In the genomic region with DNA sequence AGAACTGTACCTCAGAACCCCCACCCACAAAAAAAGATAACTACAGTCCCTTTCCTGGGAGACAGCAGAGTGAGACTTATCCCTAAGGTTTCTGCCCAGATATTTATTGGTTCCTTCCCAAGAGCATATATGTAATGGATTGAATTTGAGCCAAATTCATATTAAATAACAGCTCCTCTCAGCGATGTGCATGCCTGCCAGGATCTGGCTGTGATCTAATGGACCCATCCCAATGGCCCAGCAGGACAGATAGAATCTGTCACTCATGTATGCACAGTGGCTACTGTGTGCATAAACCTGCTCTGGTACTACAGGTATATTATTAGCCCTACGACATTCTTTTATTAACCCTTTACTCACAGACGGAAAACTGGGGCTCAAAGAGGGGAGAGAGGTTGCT, we compare ENCODE assay signal across 20 mouse cellular contexts. TPM values are rescaled to one million over a fixed set of nuclear protein-coding genes. Genes with fewer than 3 reads are reported as not detected.
DNase-seq lines count a peak whose midpoint lies in the region; ATAC-seq and TF ChIP-seq lines count a peak whose summit lies in the region.
"Had no signal": no experiment of that assay in that cellular context is flagged by ENCODE, and none has a peak within 500 bp of the region (broad histone marks: within the 10 kb centered on the region; RNA-seq: fewer than 3 reads in every experiment).

No protein-coding gene starts in this region.

- 38% methylated on average over 3 of the region's 3 CpGs for WGBS in hindbrain, postnatal 0 days
- 70% methylated on average over 3 of the region's 3 CpGs for WGBS in hindbrain, embryonic 11.5 days
- WGBS in midbrain, postnatal 0 days: 70% methylated on average over 3 of the region's 3 CpGs
- WGBS in midbrain, embryonic 10.5 days: 74% methylated on average over 3 of the region's 3 CpGs

- ATAC-seq in hindbrain, postnatal 0 days: no peak
- ATAC-seq in hindbrain, embryonic 11.5 days (ENCODE audit: low FRiP score): no peak
- ATAC-seq in midbrain, postnatal 0 days (ENCODE audit: low FRiP score): no peak
- ATAC-seq: inflammation-experienced regulatory T-cells, adult 6 months had no signal

- H3K9me3 ChIP-seq in hindbrain, postnatal 0 days (ENCODE audit: low read length): 0 out of 2 replicates have a peak, but pooled peaks cover 3% of the 10 kb centered on the region
- no peaks in the 10 kb centered on the region for H3K9me3 ChIP-seq in hindbrain, embryonic 11.5 days (ENCODE audit: control insufficient read depth, low read length)
- no peaks in the 10 kb centered on the region for H3K9me3 ChIP-seq in midbrain, postnatal 0 days (ENCODE audit: low read length)
- peaks cover 4% of the 10 kb centered on the region; the same call in 1 of the 2 replicates for H3K9me3 ChIP-seq in midbrain, embryonic 10.5 days (replicated peaks)
- H3K9me3 ChIP-seq: hindbrain, embryonic 15.5 days had no signal

- H3K4me2 ChIP-seq in hindbrain, postnatal 0 days (ENCODE audit: low read depth, low read length): no peak overlapping the region
- no peak overlapping the region for H3K4me2 ChIP-seq in hindbrain, embryonic 11.5 days (replicated peaks; ENCODE audit: low read depth, low read length)
- H3K4me2 ChIP-seq in midbrain, postnatal 0 days (ENCODE audit: low read depth, low read length, poor library complexity, severe bottlenecking): no peak overlapping the region
- H3K4me2 ChIP-seq: embryonic facial prominence, embryonic 13.5 days; forebrain, embryonic 12.5 days; heart, embryonic 12.5 days; hindbrain, embryonic 15.5 days had no signal

- no peak overlapping the region for H3K4me3 ChIP-seq in hindbrain, postnatal 0 days (ENCODE audit: low read length)
- H3K4me3 ChIP-seq in hindbrain, embryonic 11.5 days (ENCODE audit: low read depth, low read length): no peak overlapping the region
- no peak overlapping the region for H3K4me3 ChIP-seq in midbrain, postnatal 0 days (ENCODE audit: low read depth, low read length)
- no peak overlapping the region for H3K4me3 ChIP-seq in midbrain, embryonic 10.5 days
- H3K4me3 ChIP-seq: embryonic facial prominence, embryonic 13.5 days; forebrain, embryonic 12.5 days; gastrocnemius, adult 2 months; heart, embryonic 12.5 days; hindbrain, embryonic 10.5 days; hindbrain, embryonic 15.5 days had no signal

- peak; percentile 72 to 79 for DNase-seq in cerebellum, postnatal 14 days
- DNase-seq in cerebellum, adult 11-12 months: no peak
- peak; percentile 63 for DNase-seq in hindbrain, postnatal 0 days (ENCODE audit: low spot score)
- no peak for DNase-seq in hindbrain, embryonic 11.5 days (ENCODE audit: low spot score)
- DNase-seq in midbrain, postnatal 0 days (ENCODE audit: low spot score): peak; percentile 62
- DNase-seq in midbrain, embryonic 10.5 days (ENCODE audit: low spot score): no peak
- no peak for DNase-seq in retina, embryonic 14.5 days (ENCODE audit: low spot score)
- DNase-seq: adrenal gland, postnatal 10 days; cerebellum, adult 9-10 months; gastrocnemius, adult 2 months; gastrocnemius, postnatal 25 days had no signal

- no peaks in the 10 kb centered on the region for H3K36me3 ChIP-seq in hindbrain, postnatal 0 days (ENCODE audit: insufficient read depth, low read length)
- H3K36me3 ChIP-seq in hindbrain, embryonic 11.5 days (ENCODE audit: control insufficient read depth, insufficient read depth, low read length): no peaks in the 10 kb centered on the region
- no peaks in the 10 kb centered on the region for H3K36me3 ChIP-seq in midbrain, postnatal 0 days (ENCODE audit: insufficient read depth, low read length)
- no peaks in the 10 kb centered on the region for H3K36me3 ChIP-seq in midbrain, embryonic 10.5 days
- H3K36me3 ChIP-seq: embryonic facial prominence, embryonic 13.5 days; forebrain, embryonic 12.5 days; heart, embryonic 12.5 days; hindbrain, embryonic 10.5 days; hindbrain, embryonic 15.5 days had no signal

- no peak overlapping the region for H3K27ac ChIP-seq in hindbrain, postnatal 0 days
- H3K27ac ChIP-seq in hindbrain, embryonic 11.5 days (ENCODE audit: low read depth, low read length): no peak overlapping the region
- no peak overlapping the region for H3K27ac ChIP-seq in midbrain, postnatal 0 days (ENCODE audit: low read depth, low read length)
- H3K27ac ChIP-seq in midbrain, embryonic 10.5 days (replicated peaks): no peak overlapping the region
- H3K27ac ChIP-seq: embryonic facial prominence, embryonic 13.5 days; forebrain, embryonic 12.5 days; gastrocnemius, adult 2 months; hindbrain, embryonic 10.5 days; hindbrain, embryonic 15.5 days had no signal

- H3K4me1 ChIP-seq in hindbrain, postnatal 0 days (ENCODE audit: insufficient read depth, low read length): no peaks in the 10 kb centered on the region
- H3K4me1 ChIP-seq in hindbrain, embryonic 11.5 days (replicated peaks; ENCODE audit: control insufficient read depth, insufficient read depth, low read length): 0 out of 2 replicates have a peak, but pooled peaks cover 2% of the 10 kb centered on the region
- 0 out of 2 replicates have a peak, but pooled peaks cover 2% of the 10 kb centered on the region for H3K4me1 ChIP-seq in midbrain, postnatal 0 days (ENCODE audit: insufficient read depth, low read length)
- H3K4me1 ChIP-seq in midbrain, embryonic 10.5 days: peaks cover 13% of the 10 kb centered on the region

- no peaks in the 10 kb centered on the region for H3K27me3 ChIP-seq in hindbrain, postnatal 0 days (ENCODE audit: insufficient read depth, low read length)
- no peaks in the 10 kb centered on the region for H3K27me3 ChIP-seq in hindbrain, embryonic 11.5 days (ENCODE audit: control insufficient read depth, insufficient read depth, low read length)
- no peaks in the 10 kb centered on the region for H3K27me3 ChIP-seq in midbrain, postnatal 0 days (ENCODE audit: insufficient read depth, low read length)
- H3K27me3 ChIP-seq in midbrain, embryonic 10.5 days (ENCODE audit: low read depth, poor library complexity, severe bottlenecking): no peaks in the 10 kb centered on the region
- H3K27me3 ChIP-seq: embryonic facial prominence, embryonic 13.5 days; heart, embryonic 12.5 days; hindbrain, embryonic 15.5 days had no signal

- no peak overlapping the region for H3K9ac ChIP-seq in hindbrain, postnatal 0 days (replicated peaks; ENCODE audit: low read length)
- no peak overlapping the region for H3K9ac ChIP-seq in hindbrain, embryonic 11.5 days (ENCODE audit: low read depth, low read length)
- H3K9ac ChIP-seq in midbrain, postnatal 0 days (replicated peaks; ENCODE audit: low read length, poor library complexity, severe bottlenecking): no peak overlapping the region
- H3K9ac ChIP-seq: embryonic facial prominence, embryonic 13.5 days; forebrain, embryonic 12.5 days; heart, embryonic 12.5 days; hindbrain, embryonic 15.5 days had no signal

- no peak for TF ChIP-seq CTCF in hindbrain, postnatal 0 days (IDR thresholded peaks at IDR 0.05; ENCODE audit: low read depth)
- no peak for TF ChIP-seq CTCF in midbrain, postnatal 0 days (IDR thresholded peaks at IDR 0.05)

RNA-seq across cellular contexts. Expression of gene Grhl3, which starts 17.7 kb away (rescaled TPM):
- 1.7 and 2.5 TPM in 2 replicates for total RNA-seq in hindbrain, postnatal 0 days (2014; rRNA removed)
- 1.7 and 1.8 TPM in 2 replicates for polyA plus RNA-seq in hindbrain, postnatal 0 days (2015; fragmentation: Nextera tagmentation; extraction: Ambion mirVana)
- polyA plus RNA-seq in hindbrain, embryonic 11.5 days (2014; fragmentation: Nextera tagmentation; extraction: Ambion mirVana): 3.7 and 4.4 TPM in 2 replicates
- total RNA-seq in midbrain, postnatal 0 days (2014; rRNA removed): 1.6 and 2.7 TPM in 2 replicates
- polyA plus RNA-seq in midbrain, postnatal 0 days (2015; fragmentation: Nextera tagmentation; extraction: Ambion mirVana): 1.5 and 1.7 TPM in 2 replicates
- polyA plus RNA-seq in midbrain, embryonic 10.5 days (2016; fragmentation: Nextera tagmentation; extraction: Ambion mirVana): 1.3 and 2.5 TPM in 2 replicates
- total RNA-seq: gastrocnemius, adult 2 months; granulocyte monocyte progenitor cell, adult 5-6 weeks; heart, adult 8-10 months; MEL had no signal
- polyA plus RNA-seq: inflammation-experienced regulatory T-cells, adult 6 months had no signal

Comparison
In these comparisons a context has a peak if more than half of its experiments do, and no peak if none do; other contexts are left out.
1. DNase-seq: peak in cerebellum, postnatal 14 days (2 of 2), hindbrain, postnatal 0 days (single experiment) and midbrain, postnatal 0 days (single experiment); none in cerebellum, adult 11-12 months (single experiment), hindbrain, embryonic 11.5 days (single experiment), midbrain, embryonic 10.5 days (single experiment) and retina, embryonic 14.5 days (single experiment).